Mouse (Mus musculus) Patski (cell line): Measurements from ENCODE around the gene Dnase1l3. TPM values are rescaled to one million over a fixed set of nuclear protein-coding genes. Genes with fewer than 3 reads are reported as not detected.
A peak's percentile ranks its signal among the peaks of the same experiment; 100 is the strongest.

ENCODE experiments used
- ATAC-seq: fragments of 100-300 bp; one replicate; pipeline ENCODE4 v1.8.0; 2021
- CTCF ChIA-PET: fragments of 350-600 bp; sonication (Branson Sonifier 250); formaldehyde crosslinking; loops from one replicate; lab custom pipeline; 2022; ENCODE audit warnings: inconsistent platforms; lab: Charles Lee
- POLR2A ChIA-PET: fragments of 350-600 bp; sonication (Branson Sonifier 250); formaldehyde crosslinking; loops from one replicate; lab custom pipeline; 2022; ENCODE audit warnings: antibody characterized with exemption, inconsistent platforms; lab: Charles Lee
- DNase-seq: peaks from one replicate; pipeline ENCODE4 v3.0.0-alpha.2; 2011; ENCODE audit warnings: low read depth, low spot score
- H3K27me3 ChIP-seq: fragments of 371-371 bp; one replicate; pipeline ENCODE4 v1.5.1; 2021
- CTCF ChIP-seq: fragments of 100-300 bp; IDR thresholded peaks from one replicate; pipeline ENCODE4 v1.5.1; 2021
- in situ Hi-C: fragments of 300-500 bp; cut with MboI; formaldehyde crosslinking; loops from 3 replicates; pipeline ENCODE4 v1.11.1; 2018; ENCODE audit warnings: low pct_unique_long_range_greater_than_20kb, mixed read lengths
- polyA plus RNA-seq: library from polyadenylated mRNA; unstranded; gene quantifications from one replicate; pipeline ENCODE4 v1.2.3, GENCODE M21; 2021

Gene Dnase1l3
- polyA plus RNA-seq, 1 experiment from 2014 or later: 0.44 TPM

- ATAC-seq (no peak), DNase-seq (no peak)
- ChIA-PET CTCF (interaction anchor here (0.6 to 5.7 kb wide), 3 partner anchors 31 to 147 kb away, joined by 3 to 105 read pairs (median 3); partner anchors contain the start of gene Dnase1l3), POLR2A (no interaction called here)
- H3K27me3 ChIP-seq: no peaks in the 10 kb centered on the region
- TF ChIP-seq CTCF: no peak
- in situ Hi-C loops: loop anchor here (5.0 to 10.0 kb wide), 4 partner anchors 40 to 202 kb away; partner anchors contain the start of genes Abhd6 and Flnb
These were observed 31.7 kb downstream of the Dnase1l3 start for GRCm38 (mm10) chr14:7962626-7963025.

- no peak for TF ChIP-seq CTCF
- ChIA-PET CTCF (interaction anchor here (5.7 kb wide), 1 partner anchor 32 kb away, joined by 105 read pairs; the partner anchor contains the start of gene Dnase1l3), POLR2A (no interaction called here)
- DNase-seq: no peak
- ATAC-seq: peak; percentile 12
- in situ Hi-C loops: loop anchor here (5.0 to 10.0 kb wide), 4 partner anchors 41 to 203 kb away; partner anchors contain the start of genes Abhd6 and Flnb
- no peaks in the 10 kb centered on the region for H3K27me3 ChIP-seq
These were observed 32.7 kb downstream of the Dnase1l3 start for GRCm38 (mm10) chr14:7961714-7962113.

- TF ChIP-seq CTCF: no peak
- no peaks in the 10 kb centered on the region for H3K27me3 ChIP-seq
- ATAC-seq (no peak), DNase-seq (no peak)
- in situ Hi-C loops: loop anchor here (5.0 to 10.0 kb wide), 4 partner anchors 42 to 204 kb away; partner anchors contain the start of genes Abhd6 and Flnb
- ChIA-PET CTCF (no interaction called here), POLR2A (no interaction called here)
These were observed 33.8 kb downstream of the Dnase1l3 start for GRCm38 (mm10) chr14:7960616-7961015.

- H3K27me3 ChIP-seq: no peaks in the 10 kb centered on the region
- in situ Hi-C loops: no loop called here
- DNase-seq (no peak), ATAC-seq (no peak)
- no peak for TF ChIP-seq CTCF
- ChIA-PET POLR2A (no interaction called here), CTCF (no interaction called here)
These were observed 37.3 kb downstream of the Dnase1l3 start, which contains the start of gene Gm45521 for GRCm38 (mm10) chr14:7957049-7957448. Gm45521 (plus strand) TSS chr14:7957288.

GRCm38 (mm10) chr14:7956427-7956826 is 37.9 kb downstream of the Dnase1l3 start:
- ATAC-seq (no peak), DNase-seq (no peak)
- ChIA-PET CTCF (interaction anchor here (0.9 kb wide), 1 partner anchor 41 kb away, joined by 3 read pairs; no protein-coding TSS in a partner anchor), POLR2A (no interaction called here)
- H3K27me3 ChIP-seq: no peaks in the 10 kb centered on the region
- no peak for TF ChIP-seq CTCF
- in situ Hi-C loops: no loop called here

- DNase-seq (no peak), ATAC-seq (no peak)
- in situ Hi-C loops: no loop called here
- H3K27me3 ChIP-seq: no peaks in the 10 kb centered on the region
- TF ChIP-seq CTCF: no peak
- POLR2A ChIA-PET: interaction anchor here (1.2 kb wide), 1 partner anchor 10 kb away, joined by 3 read pairs; no protein-coding TSS in a partner anchor
- CTCF ChIA-PET: interaction anchor here (0.9 to 1.3 kb wide), 2 partner anchors 10 to 43 kb away, joined by 5 read pairs; no protein-coding TSS in a partner anchor
These were observed 40.3 kb downstream of the Dnase1l3 start for GRCm38 (mm10) chr14:7954071-7954471.

- peak; percentile 10 for ATAC-seq
- CTCF ChIA-PET: interaction anchor here (1.0 kb wide), 1 partner anchor 24 kb away, joined by 3 read pairs; no protein-coding TSS in a partner anchor
- DNase-seq: no peak
- TF ChIP-seq CTCF: no peak
- POLR2A ChIA-PET: no interaction called here
- in situ Hi-C loops: no loop called here
- no peaks in the 10 kb centered on the region for H3K27me3 ChIP-seq
These were observed 41.6 kb downstream of the Dnase1l3 start for GRCm38 (mm10) chr14:7952610-7953254.

GRCm38 (mm10) chr14:7951234-7951633 is 43.1 kb downstream of the Dnase1l3 start:
- ATAC-seq (no peak), DNase-seq (no peak)
- in situ Hi-C loops: no loop called here
- CTCF ChIA-PET: interaction anchor here (2.1 kb wide), 1 partner anchor 25 kb away, joined by 5 read pairs; no protein-coding TSS in a partner anchor
- POLR2A ChIA-PET: no interaction called here
- no peak for TF ChIP-seq CTCF
- no peaks in the 10 kb centered on the region for H3K27me3 ChIP-seq

GRCm38 (mm10) chr14:7945261-7945660 is 49.1 kb downstream of the Dnase1l3 start:
- ATAC-seq (no peak), DNase-seq (no peak)
- no peaks in the 10 kb centered on the region for H3K27me3 ChIP-seq
- ChIA-PET CTCF (interaction anchor here (2.2 kb wide), 1 partner anchor 52 kb away, joined by 8 read pairs; no protein-coding TSS in a partner anchor), POLR2A (no interaction called here)
- in situ Hi-C loops: no loop called here
- no peak for TF ChIP-seq CTCF

GRCm38 (mm10) chr14:7944349-7945039 is 49.9 kb downstream of the Dnase1l3 start:
- in situ Hi-C loops: no loop called here
- H3K27me3 ChIP-seq: no peaks in the 10 kb centered on the region
- POLR2A ChIA-PET: interaction anchor here (0.9 kb wide), 1 partner anchor 10 kb away, joined by 3 read pairs; no protein-coding TSS in a partner anchor
- no peak for ATAC-seq
- TF ChIP-seq CTCF: no peak
- CTCF ChIA-PET: interaction anchor here (2.2 kb wide), 1 partner anchor 53 kb away, joined by 8 read pairs; no protein-coding TSS in a partner anchor
- DNase-seq: no peak
